Comparison of ENCODE assay signal across 11 mouse cellular contexts in the genomic region with DNA sequence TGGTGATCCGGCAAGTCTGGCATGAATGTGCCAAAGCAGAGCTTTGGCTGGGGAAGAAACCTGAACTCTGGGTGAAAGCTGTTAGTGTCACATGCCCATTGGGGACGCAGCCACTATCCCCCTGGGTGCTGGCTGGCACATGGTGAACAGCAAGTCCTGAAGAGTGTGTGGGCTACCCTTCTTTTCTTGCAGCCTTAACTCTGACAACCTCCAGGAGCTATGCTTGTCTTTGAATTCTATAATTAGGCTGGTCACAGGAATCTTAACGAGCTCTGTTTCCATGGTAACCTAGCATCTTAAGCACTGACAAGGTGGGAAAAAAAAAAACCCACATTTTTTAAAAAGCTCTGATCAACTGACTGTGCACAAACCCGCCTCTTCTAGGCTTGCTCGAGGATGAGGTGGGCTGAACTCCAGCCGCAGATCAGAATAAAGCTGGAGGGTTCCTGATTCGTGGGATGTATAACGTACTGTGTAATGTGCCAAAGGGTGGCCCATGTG. TPM values are rescaled to one million over a fixed set of nuclear protein-coding genes. Genes with fewer than 3 reads are reported as not detected.
A peak's percentile ranks its signal among the peaks of the same experiment; 100 is the strongest.
DNase-seq lines count a peak whose midpoint lies in the region; ATAC-seq and TF ChIP-seq lines count a peak whose summit lies in the region.
"Had no signal": no experiment of that assay in that cellular context is flagged by ENCODE, and none has a peak within 500 bp of the region (broad histone marks: within the 10 kb centered on the region; RNA-seq: fewer than 3 reads in every experiment).

No protein-coding gene starts in this region.

- peak; percentile 41 for DNase-seq in layer of hippocampus, adult 11-12 months (ENCODE audit: low spot score)
- no peak for DNase-seq in layer of hippocampus, postnatal 25 days (ENCODE audit: extremely low spot score in 1 of 2, low spot score in 1 of 2)
- DNase-seq in left cerebral cortex, adult 2 months (ENCODE audit: extremely low spot score in 1 of 2, low spot score in 2 of 2) = peak; percentile 56 to 61
- DNase-seq in urinary bladder, adult 18-20 months (ENCODE audit: low spot score in 2 of 2) = no peak
- DNase-seq: kidney, postnatal 14 days had no signal

- peak; percentile 68 for ATAC-seq in forebrain, embryonic 13.5 days
- no peak for ATAC-seq in megakaryocyte progenitor cell, adult 5-6 weeks (replicated peaks; ENCODE audit: poor library complexity)
- no peak for ATAC-seq in CD4-positive, CD25-positive, alpha-beta regulatory T cell, adult 4 months

- intact Hi-C loops in left cerebral cortex, adult 2 months (cut with DNase I) = loop anchor here (2.0 to 5.0 kb wide), 3 partner anchors 21 to 208 kb away; no protein-coding TSS in a partner anchor

- TF ChIP-seq POLR2A in olfactory bulb, adult 2 months (IDR thresholded peaks at IDR 0.05; ENCODE audit: insufficient read depth, low read depth, low read length) = no peak

- peak overlapping the region; percentile 91 for H3K27ac ChIP-seq in forebrain, embryonic 13.5 days
- H3K27ac ChIP-seq in left cerebral cortex, adult 2 months = peak overlapping the region; percentile 92
- peak overlapping the region; percentile 97 for H3K27ac ChIP-seq in olfactory bulb, adult 2 months (ENCODE audit: insufficient read depth, low read depth, low read length)
- H3K27ac ChIP-seq: lung, embryonic 15.5 days; stomach, embryonic 15.5 days had no signal

- H3K4me1 ChIP-seq in forebrain, embryonic 13.5 days = peaks cover 47% of the 10 kb centered on the region
- H3K4me1 ChIP-seq in olfactory bulb, adult 2 months (ENCODE audit: control insufficient read depth, insufficient read depth, low read length) = peaks cover 62% of the 10 kb centered on the region

- H3K9me3 ChIP-seq in forebrain, embryonic 13.5 days (replicated peaks) = no peaks in the 10 kb centered on the region
- H3K9me3 ChIP-seq: lung, embryonic 15.5 days; stomach, embryonic 15.5 days had no signal

- whole genome bisulfite sequencing in forebrain, embryonic 13.5 days = 7% methylated on average over 8 of the region's 8 CpGs
- WGBS in olfactory bulb, adult 2 months = 17% methylated on average over 8 of the region's 8 CpGs

- no peak for TF ChIP-seq CTCF in left cerebral cortex, adult 2 months (IDR thresholded peaks at IDR 0.05)
- no peak for TF ChIP-seq CTCF in olfactory bulb, adult 2 months (IDR thresholded peaks at IDR 0.05; ENCODE audit: insufficient read depth, low read depth, low read length)

- peak overlapping the region; percentile 35 for H3K4me2 ChIP-seq in forebrain, embryonic 13.5 days
- H3K4me2 ChIP-seq: lung, embryonic 15.5 days; stomach, embryonic 15.5 days had no signal

- no peaks in the 10 kb centered on the region for H3K27me3 ChIP-seq in forebrain, embryonic 13.5 days
- H3K27me3 ChIP-seq: lung, embryonic 15.5 days; stomach, embryonic 15.5 days had no signal

- H3K36me3 ChIP-seq in forebrain, embryonic 13.5 days (ENCODE audit: poor library complexity, severe bottlenecking) = no peaks in the 10 kb centered on the region
- H3K36me3 ChIP-seq: lung, embryonic 15.5 days; stomach, embryonic 15.5 days had no signal

- peak overlapping the region; percentile 34 for H3K9ac ChIP-seq in forebrain, embryonic 13.5 days
- H3K9ac ChIP-seq: lung, embryonic 15.5 days; stomach, embryonic 15.5 days had no signal

- no peak overlapping the region for H3K4me3 ChIP-seq in forebrain, embryonic 13.5 days
- peak overlapping the region; percentile 9; the same call in 1 of the 2 replicates for H3K4me3 ChIP-seq in left cerebral cortex, adult 2 months
- H3K4me3 ChIP-seq in olfactory bulb, adult 2 months (ENCODE audit: insufficient read depth, low read depth, low read length) = no peak overlapping the region
- H3K4me3 ChIP-seq: lung, embryonic 15.5 days; stomach, embryonic 15.5 days had no signal

RNA-seq across cellular contexts. Expression of a gene that starts 55.6 kb away (rescaled TPM):
- 100 to 1,000 TPM; 161 to 170 TPM for total RNA-seq in layer of hippocampus, postnatal 25 days (2021)
- polyA plus RNA-seq in forebrain, embryonic 13.5 days (2015; fragmentation: Nextera tagmentation; extraction: Ambion mirVana) = 33.2 and 42.1 TPM in 2 replicates
- total RNA-seq in left cerebral cortex, adult 2 months (2021) = 100 to 1,000 TPM; 221 to 226 TPM
- polyA plus RNA-seq in olfactory bulb, adult 2 months (2012; ENCODE audit: insufficient read depth, insufficient read length, low replicate concordance, missing spikeins) = not detected in 2 replicates
- total RNA-seq in megakaryocyte progenitor cell, adult 5-6 weeks (2015) = not detected in 2 replicates
- total RNA-seq in megakaryocyte progenitor cell, adult 5-6 weeks (2017) = not detected in 2 replicates
- 10 to 100 TPM in 1 of 2 experiments, 1 to 10 TPM in 1; 9.0 to 12.2 TPM for polyA plus RNA-seq in CD4-positive, CD25-positive, alpha-beta regulatory T cell, adult 4 months (2017; shearing (Covaris generic))

RNA-seq across cellular contexts. Expression of a gene that starts 56.0 kb away (rescaled TPM):
- 10 to 100 TPM; 29.2 to 36.6 TPM for total RNA-seq in layer of hippocampus, postnatal 25 days (2021)
- 90.3 and 93.2 TPM in 2 replicates for polyA plus RNA-seq in forebrain, embryonic 13.5 days (2015; fragmentation: Nextera tagmentation; extraction: Ambion mirVana)
- 10 to 100 TPM; 25.9 to 28.8 TPM for total RNA-seq in left cerebral cortex, adult 2 months (2021)
- polyA plus RNA-seq in olfactory bulb, adult 2 months (2012; ENCODE audit: insufficient read depth, insufficient read length, low replicate concordance, missing spikeins) = not detected in 2 replicates
- 28.6 and 46.3 TPM in 2 replicates for total RNA-seq in megakaryocyte progenitor cell, adult 5-6 weeks (2015)
- total RNA-seq in megakaryocyte progenitor cell, adult 5-6 weeks (2017) = 14.2 and 17.6 TPM in 2 replicates
- 10 to 100 TPM; 50.4 to 58.5 TPM for polyA plus RNA-seq in CD4-positive, CD25-positive, alpha-beta regulatory T cell, adult 4 months (2017; shearing (Covaris generic))

Comparison
In these comparisons a context has a peak if more than half of its experiments do, and no peak if none do; other contexts are left out.
1. DNase-seq: peak in layer of hippocampus, adult 11-12 months (single experiment) and left cerebral cortex, adult 2 months (2 of 2); none in layer of hippocampus, postnatal 25 days (0 of 2) and urinary bladder, adult 18-20 months (0 of 2).
2. RNA of a gene that starts 55.6 kb away (total RNA-seq): 221 to 226 TPM in left cerebral cortex, adult 2 months and 161 to 170 TPM in layer of hippocampus, postnatal 25 days; not detected in megakaryocyte progenitor cell, adult 5-6 weeks; every median in the first group is over 100 times any median in the second.
3. Peak in every context shown above with its lines, with median percentiles within 50 percentile points of each other: H3K27ac ChIP-seq.